Mouse (Mus musculus) bone marrow, adult 2 months (tissue): ENCODE results near the gene Odf4.

ENCODE experiments used
- CTCF ChIP-seq: fragments of 200-500 bp; IDR thresholded peaks from 2 replicates; pipeline ENCODE4 v1.5.1; 2011; ENCODE audit warnings: low read length, control low read depth; ENCODE audit not compliant: control insufficient read depth, insufficient read depth
- POLR2A ChIP-seq: fragments of 200-500 bp; IDR thresholded peaks from 2 replicates; pipeline ENCODE4 v1.6.1; 2011; ENCODE audit warnings: low read depth, mild to moderate bottlenecking, control low read depth, low read length, borderline replicate concordance; ENCODE audit not compliant: control insufficient read depth

DNA sequence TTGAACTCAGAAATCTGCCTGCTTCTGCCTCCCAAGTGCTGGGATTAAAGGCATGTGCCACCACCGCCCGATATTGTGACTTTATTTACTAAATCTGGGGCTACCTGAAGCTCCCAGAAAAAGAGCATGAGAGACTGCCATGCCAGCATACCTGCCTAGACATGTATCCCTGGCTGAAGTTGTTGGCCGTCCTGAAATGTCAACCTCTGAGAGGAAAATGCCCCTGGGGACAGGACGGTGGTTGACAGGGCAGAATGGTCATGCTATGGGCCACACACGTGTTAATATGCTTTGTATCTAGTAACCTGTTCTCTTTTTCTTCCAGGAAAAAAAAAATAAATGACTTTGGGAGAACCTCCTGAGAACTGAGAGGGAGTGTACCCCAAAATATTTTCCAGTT is 40.8 kb downstream of the Odf4 start:
- TF ChIP-seq POLR2A (no peak), CTCF (no peak)
